Mouse (Mus musculus): Measurements from ENCODE around the gene Tmem116. TPM values are rescaled to one million over a fixed set of nuclear protein-coding genes. Genes with fewer than 3 reads are reported as not detected.

Tmem116 gene
- polyA plus RNA-seq (2012; rRNA removed): 1.5 and 7.2 TPM in 2 replicates

GRCm38 (mm10) chr5:121451644-121452025 is at the start of gene Tmem116:
TSS of gene Tmem116 (plus strand) at chr5:121451893.

DNA sequence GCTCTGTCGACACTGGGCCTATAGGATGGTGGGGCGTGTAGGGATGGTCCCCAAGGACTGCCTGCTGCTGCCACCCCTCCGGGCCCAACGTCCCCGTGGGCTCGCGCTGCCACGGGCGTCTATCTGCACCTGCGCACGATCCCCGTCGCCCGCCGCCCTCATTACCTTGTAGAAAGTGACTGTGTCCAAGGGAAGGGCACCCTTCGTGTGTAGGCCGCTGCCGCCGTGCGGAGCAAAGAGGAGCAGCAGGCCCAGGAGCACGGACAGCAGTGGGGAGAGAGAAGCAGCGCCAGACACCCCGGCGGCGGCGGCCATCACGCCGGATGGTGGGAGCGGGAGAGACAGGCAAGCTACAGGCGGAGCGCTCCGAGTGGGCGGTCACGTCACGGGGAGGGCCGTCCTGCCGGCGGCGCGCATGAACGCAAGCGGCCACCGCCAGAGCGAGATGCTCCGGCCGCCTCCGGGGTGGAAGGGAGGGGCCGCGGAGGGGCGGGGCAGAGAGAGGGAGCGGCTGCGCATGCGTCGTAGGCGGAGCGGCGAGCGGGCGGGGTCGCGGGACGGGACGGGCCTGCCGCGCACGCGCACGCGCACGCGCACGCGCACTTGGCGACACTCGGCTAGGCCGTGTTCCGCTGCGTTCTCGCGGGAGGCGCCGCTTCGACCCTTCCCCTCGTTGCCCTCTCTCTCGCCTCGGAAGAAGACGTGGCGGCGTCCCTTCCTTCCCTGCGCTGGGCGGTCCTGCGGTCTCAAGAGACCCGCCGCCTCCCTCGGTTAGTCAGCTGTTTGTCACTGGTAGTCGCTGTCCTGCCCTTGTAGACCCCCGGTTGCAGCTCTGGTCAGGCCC is 555 bp downstream of the Tmem116 start, which contains the start of gene Erp29:
TSS of gene Erp29 (minus strand) at position 481 of the 844 bp plus-strand sequence.

GRCm38 (mm10) chr5:121503231-121503630 is 51.5 kb downstream of the Tmem116 start, which contains the start of gene Adam1b:
TSS of gene Adam1b (minus strand) at chr5:121503435.

DNA sequence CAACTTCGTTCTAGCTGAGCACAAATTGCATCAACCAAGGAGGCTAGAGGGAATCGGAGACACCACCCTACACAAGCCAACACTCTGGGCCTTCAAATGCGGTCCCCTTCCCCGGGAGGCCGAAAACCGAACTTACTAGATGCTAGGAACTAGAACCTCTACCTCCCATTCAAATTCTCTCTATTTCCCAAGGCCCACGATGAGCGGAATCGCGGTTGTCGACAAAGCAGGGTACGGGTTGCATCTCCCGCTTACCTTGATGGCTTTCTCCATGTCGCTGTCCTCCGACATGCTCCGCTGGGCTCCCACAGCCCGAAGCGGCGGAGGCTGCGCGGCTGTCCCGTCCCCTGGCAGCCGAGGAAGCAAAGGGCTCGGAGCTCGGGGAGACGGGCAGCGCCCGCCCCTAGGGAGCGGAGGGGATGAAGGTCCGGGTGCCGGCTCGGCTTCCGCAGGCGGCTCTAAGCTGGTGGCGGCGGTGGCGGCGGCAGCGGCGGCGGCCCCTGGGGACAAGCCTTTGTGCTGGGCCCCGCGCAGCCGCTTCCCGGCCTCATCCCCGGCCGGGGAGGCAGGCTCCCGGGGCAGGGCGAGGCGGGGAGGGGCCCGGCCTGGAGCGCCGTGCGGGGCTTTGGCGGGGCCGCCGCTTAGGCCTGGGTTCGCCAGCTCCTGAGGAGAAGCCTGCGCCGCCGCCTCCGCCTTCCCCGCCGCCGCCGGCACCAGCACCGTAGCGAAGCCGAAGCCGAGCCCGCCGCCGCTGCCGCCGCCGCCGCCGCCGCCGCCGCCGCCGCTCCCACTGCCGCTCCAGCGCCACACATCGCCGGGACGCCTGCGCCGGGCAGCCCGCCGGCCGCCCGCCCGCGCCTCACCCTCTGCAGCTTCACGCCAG is 93.5 kb downstream of the Tmem116 start, which contains the start of the genes Adam1a and Gm42878:
TSS of gene Adam1a (minus strand) at position 573 of the 883 bp plus-strand sequence.
TSS of gene Gm42878 (minus strand) at position 573 of the 883 bp plus-strand sequence.

DNA sequence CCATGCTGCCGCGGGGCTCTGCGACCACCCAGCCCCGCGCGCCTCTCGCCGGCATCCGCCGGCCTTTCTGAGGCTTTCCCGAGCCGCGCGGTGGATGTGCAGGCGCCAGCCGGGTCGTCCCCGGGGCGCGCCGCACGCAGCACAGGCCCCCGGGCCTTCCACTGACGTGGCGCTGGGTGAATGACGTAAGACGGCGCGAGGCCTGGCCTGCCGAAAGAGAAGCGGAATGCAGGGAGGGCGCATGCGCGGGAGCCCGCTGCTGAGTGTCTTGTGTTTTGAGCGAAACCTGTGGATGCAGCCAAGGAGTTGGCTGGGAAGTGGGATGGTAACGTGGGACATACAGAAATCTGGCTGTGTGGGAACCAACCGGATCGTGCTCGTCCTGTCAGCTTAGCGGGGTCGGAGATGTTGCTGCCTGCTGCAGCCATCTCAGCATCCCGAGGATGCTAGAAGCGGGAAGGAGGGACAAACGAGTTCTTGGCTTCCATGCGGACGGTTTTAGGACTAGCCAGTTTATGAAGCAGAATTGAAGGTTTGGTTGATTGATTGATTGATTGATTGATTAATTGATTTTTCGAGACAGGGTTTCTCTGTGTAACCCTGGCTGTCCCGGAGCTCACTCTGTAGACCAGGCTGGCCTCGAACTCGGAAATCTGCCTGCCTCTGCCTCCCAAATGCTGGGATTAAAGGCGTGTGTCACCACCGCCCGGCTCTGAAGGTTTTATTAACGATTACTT is 94.3 kb downstream of the Tmem116 start, which contains the start of gene Mapkapk5:
TSS of gene Mapkapk5 (minus strand) at position 113 of the 737 bp plus-strand sequence.

Other genes with a start within 250 kb of the Tmem116 start
- gene Rpl6, start 247.4 kb upstream of the Tmem116 start, polyA plus RNA-seq (2012; rRNA removed): 221 and 273 TPM in 2 replicates
- 19.5 and 22.0 TPM in 2 replicates for gene Hectd4, start 231.7 kb upstream of the Tmem116 start, polyA plus RNA-seq (2012; rRNA removed)
- 46.5 and 59.0 TPM in 2 replicates for gene Trafd1, start 66.3 kb upstream of the Tmem116 start, polyA plus RNA-seq (2012; rRNA removed)
- gene Naa25, start 54.0 kb upstream of the Tmem116 start, polyA plus RNA-seq (2012; rRNA removed): 5.0 and 5.1 TPM in 2 replicates
- gene Erp29, start 613 bp downstream of the Tmem116 start, polyA plus RNA-seq (2012; rRNA removed): 35.2 and 37.5 TPM in 2 replicates
- not detected in 2 replicates for gene Adam1b, start 51.5 kb downstream of the Tmem116 start, polyA plus RNA-seq (2012; rRNA removed)
- gene Adam1a, start 93.6 kb downstream of the Tmem116 start, polyA plus RNA-seq (2012; rRNA removed): 2.6 and 3.7 TPM in 2 replicates
- 0.20 TPM in 1 of 2 replicates, not detected in the other for gene Gm42878, start 93.6 kb downstream of the Tmem116 start, polyA plus RNA-seq (2012; rRNA removed)
- gene Mapkapk5, start 94.0 kb downstream of the Tmem116 start, polyA plus RNA-seq (2012; rRNA removed): 27.1 and 28.6 TPM in 2 replicates
- gene Aldh2, start 141.9 kb downstream of the Tmem116 start, polyA plus RNA-seq (2012; rRNA removed): 1,286 and 1,374 TPM in 2 replicates
- gene Acad12, start 167.0 kb downstream of the Tmem116 start, polyA plus RNA-seq (2012; rRNA removed): 7.0 and 7.8 TPM in 2 replicates
- 8.2 and 8.7 TPM in 2 replicates for gene Acad10, start 208.6 kb downstream of the Tmem116 start, polyA plus RNA-seq (2012; rRNA removed)
- gene Brap, start 208.7 kb downstream of the Tmem116 start, polyA plus RNA-seq (2012; rRNA removed): 23.1 and 27.9 TPM in 2 replicates

Data from colon, adult 2 months (tissue).